Mouse (Mus musculus) cerebellum, adult (tissue): ENCODE measurements around the gene Six3.

ENCODE experiments used
- ATAC-seq: cut with Nextera tagmentation; 2 replicates; pipeline ENCODE4 v1.9.2; 2017; ENCODE audit warnings: mild to moderate bottlenecking, moderate library complexity, mixed read lengths; ENCODE audit not compliant: insufficient number of reproducible peaks, low FRiP score, low TSS enrichment

Six3 gene

DNA sequence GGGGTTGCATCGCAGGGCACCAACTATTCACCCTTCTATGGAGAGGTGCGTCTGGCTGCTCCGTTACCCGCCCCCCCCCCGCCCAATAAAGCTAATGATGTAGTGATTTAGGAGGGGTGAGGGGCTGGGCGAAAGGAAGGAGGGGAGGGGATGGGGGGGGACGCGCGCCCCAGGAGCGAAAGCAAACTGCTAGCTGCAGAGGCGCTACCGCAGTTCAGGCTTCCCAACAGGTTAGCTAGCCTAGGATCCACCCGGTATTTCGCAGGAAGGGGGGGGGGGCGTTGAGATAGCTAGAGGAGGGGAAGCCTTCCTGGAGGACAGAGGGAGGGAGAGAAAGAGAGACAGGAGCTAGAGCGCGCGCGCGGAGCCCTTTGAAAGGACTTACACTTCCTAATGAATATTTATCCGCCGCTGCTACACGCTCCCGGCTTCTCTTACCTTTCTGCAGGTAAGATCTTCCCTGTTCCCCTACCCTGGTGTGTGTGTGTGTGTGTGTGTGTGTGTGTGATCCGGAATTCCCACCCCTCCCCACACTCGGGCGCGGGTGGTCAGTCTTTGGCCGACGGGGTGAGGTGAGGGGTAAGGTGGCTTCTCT lies at the start of gene Six3:
Gene Six3 (plus strand): TSS at position 343 of the 595 bp plus-strand sequence.
- ATAC-seq = no peak

DNA sequence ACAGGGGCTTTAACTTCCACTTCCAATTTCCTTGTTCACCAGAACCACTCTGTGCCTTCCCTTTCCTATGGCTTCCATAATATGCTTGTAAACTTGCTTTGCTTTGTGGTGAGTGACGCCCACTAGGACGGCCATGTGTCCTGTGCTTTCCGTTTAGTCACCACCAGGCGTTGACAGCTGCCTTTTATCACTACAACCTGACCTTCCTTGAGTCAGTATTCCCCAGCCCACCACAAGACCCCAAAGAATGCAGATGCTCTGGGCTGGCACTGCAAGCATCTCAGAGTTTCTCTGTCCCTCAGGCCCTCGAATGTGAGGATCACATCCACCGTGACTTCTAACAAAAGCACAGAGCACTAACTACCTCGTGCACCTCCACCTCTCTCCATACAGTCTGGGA lies 49.3 kb upstream of the Six3 start:
- ATAC-seq = no peak

DNA sequence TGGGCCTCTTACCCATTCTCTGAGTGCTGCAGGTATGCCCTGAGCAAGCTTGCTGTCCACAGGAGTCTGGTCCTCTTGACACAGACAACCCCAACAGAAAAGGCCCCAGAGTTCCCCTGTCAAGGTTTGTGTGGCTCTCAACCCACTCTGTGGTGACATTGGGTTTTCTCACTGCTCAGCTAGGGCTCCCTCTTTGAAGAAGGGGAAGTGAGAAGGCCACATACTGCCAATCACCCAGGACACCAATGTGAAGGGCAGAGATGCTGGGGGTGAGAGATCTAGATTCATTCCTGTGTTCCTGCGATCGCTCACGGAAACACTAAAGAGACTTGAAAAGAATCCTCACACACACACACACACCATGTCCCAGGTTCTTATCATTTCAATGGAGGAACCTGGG lies 39.4 kb upstream of the Six3 start:
- ATAC-seq = no peak

DNA sequence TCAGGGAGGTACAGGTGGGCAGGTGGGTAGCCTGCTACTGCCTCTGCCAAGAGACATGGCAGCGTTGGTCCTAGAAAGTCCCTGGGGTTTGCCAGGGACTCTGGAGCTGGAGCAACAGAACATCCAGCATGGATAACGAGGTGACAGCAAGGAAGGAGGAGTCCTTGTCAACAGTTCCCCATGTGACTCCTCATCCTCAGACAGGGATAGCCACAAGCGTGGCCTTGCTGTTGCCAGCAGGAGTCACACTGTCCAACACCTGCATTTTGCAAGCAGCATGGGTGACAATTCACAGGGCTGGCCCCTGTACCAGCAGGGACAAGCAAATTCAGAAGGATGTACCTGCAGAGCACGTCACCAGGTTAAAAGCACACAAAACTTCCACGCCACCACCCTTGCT lies 35.1 kb upstream of the Six3 start:
- ATAC-seq = no peak

DNA sequence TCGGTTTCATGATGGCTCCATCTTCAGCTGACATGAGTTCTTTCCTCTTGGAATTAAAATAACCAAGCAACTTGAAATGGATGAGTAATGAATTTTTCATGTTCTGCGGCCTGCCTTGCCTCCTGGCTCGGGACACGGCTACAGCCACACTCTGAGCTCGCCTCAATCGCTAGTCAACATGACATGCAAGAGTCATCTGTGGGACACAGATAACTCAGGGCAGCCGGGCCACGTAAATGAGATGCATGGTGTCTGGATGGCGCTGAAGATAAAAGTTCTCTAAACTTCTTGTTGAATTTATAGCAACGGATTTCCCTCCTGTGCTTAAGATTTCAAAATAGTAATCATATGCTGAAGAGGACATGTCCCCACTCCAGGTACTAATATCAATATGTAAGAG lies 34.1 kb upstream of the Six3 start:
- ATAC-seq = no peak

DNA sequence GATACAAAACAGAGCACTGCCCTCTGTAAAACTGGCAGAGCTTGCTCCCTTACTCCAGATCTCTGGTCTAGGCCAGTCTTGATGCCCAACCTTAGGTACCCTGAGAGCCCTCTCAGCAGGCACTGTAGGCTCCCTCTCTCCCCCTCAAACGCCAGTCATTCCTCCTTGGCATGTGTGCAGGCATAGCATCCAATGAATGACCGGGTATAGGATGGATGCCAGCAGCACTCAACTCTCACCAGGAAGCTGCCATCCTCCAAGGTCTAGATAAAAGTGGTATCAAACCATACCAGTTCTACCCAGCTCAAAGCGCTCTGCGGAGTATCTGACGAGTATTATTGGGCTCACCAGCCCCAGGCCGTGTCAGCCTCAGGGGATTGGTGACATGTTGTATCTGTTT lies 33.2 kb upstream of the Six3 start:
- ATAC-seq = no peak

DNA sequence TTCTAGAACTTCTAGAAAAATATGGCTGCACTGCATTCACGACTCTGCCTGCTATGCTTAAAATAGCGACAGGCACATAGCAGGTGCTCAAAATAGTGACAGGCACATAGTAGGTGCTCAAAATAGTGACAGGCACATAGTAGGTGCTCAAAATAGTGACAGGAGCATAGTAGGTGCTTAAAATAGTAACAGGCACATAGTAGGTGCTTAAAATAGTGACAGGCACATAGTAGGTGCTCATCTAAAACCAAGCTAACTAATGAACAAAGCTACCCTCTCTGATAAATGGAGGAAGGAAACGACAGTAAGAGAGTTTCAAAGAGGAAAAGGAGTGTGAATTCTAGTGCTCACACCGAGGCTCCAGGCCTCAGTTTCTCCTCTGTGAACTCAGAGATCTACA lies 29.2 kb upstream of the Six3 start:
- no peak for ATAC-seq

DNA sequence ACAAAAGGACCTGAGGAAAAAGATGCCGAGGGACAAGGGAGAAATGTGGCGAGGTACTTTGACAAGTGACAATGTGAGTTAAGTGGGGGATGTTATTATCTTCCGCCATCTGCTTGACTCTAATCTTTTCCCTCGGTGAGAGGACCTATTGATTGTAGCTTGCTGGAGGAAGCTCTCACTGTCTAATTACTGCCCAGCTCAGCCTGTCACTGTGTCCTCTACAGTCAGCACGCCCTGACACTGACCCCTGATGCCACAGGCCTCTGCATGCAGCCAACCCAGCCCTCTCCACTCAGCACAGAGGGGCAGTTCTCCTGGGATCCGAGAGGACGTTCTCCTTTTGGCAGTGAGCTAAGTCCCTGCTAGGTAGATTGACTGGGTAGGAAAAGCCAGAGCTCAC lies 28.8 kb upstream of the Six3 start:
- no peak for ATAC-seq

DNA sequence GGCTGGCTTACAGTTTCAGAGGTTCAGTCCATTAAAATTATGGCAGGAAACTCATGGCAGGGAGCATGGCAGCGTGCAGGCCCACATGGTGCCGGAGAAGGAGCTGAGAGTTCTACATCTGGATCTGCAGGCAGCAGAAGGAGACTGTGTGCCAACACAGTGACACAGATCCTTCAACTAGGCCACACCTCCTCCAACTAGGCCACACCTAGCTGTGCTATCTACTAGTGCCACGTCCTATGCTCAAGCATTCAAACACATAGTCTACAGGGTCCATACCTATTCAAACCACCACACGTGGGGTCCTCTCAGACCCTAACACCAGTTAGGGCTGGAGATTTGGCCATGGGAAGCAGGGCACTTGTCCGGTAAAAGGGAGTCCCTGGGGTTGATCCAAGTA lies 27.6 kb upstream of the Six3 start:
- no peak for ATAC-seq

DNA sequence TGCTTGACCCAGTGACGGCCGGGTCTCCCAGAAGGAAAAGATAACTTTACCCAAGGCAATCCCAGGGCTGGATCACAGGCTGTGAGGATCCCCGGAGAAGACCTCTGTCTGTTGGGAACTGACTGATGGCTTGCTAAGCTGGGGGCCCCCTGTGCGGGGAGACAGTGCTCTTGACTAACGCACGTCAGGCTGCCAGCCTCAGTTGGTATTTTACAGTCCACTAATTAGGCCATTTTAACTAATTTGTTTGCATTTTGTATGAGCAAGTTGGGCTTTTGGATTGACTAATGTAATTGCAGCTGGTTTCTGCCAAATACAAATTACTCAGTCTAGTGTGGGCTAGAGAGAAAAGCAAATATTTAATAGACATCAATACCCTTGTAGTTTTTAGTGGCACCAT lies 21.4 kb upstream of the Six3 start:
- ATAC-seq = no peak

DNA sequence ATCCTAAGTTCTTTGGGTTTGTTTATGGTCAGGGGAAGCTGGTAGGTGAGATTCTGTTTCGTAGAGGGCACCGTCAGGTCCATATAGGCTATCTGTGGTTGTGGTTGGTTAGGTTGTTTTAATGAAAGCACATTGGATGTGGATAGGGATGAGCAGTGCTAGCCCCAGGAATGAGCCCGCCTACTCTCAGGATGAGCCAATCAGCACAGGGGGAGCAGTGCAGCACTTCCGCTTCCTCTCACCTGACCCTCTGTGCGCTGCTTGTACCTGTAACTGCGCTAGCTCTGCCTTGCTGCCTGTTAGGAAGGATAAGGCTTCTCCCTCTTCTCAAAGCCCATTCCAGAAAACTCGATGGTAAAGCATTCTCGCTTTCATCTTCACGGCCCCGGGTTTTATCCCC lies 17.6 kb upstream of the Six3 start:
- ATAC-seq = no peak

DNA sequence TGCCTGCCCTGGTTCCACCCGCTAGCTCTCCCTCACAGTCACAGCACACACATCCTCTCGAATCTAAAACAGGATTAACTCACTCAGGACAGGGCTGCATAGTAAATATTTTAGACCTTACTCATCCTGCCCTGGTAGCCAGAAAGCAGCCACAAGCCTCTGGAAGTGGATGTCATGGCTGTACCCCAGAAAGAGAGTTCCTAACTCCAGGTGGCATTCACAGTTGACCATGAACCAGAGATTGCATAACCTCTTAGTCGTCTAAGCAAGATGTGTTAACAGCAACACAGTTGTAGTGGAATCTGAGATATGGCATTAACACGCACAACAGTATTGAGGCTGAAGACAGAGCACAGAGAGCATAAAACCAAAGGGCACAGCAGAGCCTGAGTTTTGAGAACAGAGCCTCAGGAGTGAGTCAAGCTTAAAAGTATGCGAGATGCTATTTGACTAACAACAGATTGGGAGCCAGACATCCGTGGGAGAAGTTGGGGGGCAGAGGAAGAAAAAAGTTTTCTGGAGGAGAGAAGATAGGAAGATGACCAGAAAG lies 17.0 kb upstream of the Six3 start:
- ATAC-seq = no peak

DNA sequence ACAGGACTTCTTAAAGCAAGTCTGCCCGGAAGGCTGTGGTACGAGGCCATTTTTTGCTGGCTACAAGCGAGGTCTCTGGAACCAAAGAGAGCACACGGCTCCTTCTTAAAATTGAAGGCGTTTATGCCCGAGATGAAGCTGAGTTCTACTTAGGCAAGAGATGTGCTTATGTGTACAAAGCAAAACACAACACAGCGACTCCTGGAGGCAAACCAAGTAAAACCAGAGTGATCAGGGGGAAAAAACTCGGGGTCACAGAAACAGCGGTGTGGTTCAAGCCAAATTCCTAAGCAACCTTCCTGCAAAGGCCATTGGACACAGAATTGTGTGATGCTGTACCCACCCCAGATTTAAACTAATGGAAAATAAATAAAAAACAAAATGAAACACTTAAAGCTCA lies 13.9 kb upstream of the Six3 start:
- ATAC-seq = no peak

DNA sequence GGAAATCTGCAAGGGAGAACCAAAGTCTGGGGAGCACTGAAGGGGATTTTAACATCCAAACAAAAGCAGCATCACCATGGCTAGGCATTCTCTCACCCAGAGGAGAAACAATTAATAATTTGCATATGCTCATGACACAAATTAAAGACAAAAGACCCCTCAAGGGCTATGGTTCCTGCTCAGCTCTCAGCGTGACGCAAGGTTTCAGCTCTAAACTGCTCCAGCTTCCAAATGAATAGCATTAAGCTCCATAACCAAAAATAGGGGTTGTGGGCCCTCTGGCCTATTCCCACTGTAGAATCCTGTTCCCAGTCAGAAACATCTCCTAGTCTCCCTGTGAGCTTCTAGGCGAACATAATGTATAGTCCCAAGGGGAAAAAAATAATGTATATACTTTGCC lies 6.9 kb upstream of the Six3 start:
- no peak for ATAC-seq

DNA sequence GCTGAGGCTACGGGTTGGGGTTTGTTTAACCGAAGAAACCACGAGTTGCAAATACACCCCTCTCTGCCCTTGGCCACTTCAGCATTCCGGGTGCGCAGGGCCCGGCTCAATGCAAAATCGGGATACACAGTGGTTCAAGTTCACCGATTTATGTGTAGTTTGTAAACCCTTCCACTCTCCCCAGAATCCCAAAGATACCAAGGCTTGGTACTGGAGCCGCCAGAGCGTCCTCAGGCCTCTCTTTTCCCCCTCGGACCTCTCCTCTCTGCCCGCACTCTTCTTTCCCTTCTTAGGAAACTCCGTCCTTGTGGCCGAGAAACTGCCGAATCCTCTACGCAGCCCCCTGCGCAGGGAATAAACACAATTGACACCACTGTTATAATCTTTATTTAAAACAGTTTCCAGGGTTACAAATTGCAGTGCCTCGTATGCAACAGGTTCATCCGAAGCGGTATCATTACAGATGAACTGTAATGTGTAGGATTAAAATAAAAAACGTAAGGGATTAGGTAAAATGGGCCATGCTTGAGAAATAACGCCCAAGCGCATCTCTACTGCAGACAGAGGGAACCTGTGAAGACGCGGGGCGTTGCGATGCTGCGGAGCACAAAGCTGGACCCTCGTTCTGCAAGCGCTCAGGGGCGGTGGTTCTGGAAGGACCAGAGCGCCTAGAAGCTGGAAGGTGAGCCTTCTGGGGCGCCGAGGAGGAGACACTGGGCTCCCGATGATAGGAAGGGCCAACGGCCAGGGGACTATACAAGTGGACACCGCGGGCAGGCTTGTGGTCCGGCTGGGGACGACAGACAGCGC lies 5.6 kb upstream of the Six3 start:
- no peak for ATAC-seq

DNA sequence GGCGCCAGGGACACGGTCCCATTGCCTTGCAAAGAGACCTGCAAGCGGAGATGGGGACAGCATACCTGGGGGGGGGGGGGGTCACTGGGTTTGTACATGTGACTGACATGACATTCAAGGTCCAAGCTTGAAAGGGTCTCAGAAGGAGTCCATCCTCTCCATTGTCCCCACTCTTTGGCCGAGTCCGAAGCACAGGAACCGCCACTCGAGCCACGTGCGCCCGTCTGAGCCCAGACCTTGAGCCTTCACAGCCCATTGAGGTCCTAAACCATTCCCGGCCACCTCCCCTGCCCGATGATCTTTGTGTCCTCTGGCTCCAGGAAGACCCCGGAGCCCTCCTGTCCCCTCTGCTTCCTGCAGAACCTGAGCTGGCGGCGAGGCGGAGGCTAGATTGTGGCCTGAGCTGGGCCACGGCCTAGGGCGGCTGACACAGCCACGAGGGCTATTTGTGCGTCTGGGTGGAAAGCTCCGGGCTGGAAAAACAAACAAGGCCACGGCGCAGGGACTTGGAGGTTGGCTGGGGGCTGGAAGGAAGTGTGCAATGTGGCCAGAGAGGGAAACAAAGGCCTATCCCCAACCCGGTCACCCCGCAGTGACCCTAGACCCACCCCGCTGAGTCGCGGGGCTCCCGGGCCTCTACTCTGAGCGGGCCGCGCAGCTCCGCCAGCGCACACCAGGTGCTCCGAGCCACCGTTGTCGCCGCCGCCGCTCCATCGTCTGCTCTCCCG lies 4.9 kb upstream of the Six3 start:
- ATAC-seq = no peak

DNA sequence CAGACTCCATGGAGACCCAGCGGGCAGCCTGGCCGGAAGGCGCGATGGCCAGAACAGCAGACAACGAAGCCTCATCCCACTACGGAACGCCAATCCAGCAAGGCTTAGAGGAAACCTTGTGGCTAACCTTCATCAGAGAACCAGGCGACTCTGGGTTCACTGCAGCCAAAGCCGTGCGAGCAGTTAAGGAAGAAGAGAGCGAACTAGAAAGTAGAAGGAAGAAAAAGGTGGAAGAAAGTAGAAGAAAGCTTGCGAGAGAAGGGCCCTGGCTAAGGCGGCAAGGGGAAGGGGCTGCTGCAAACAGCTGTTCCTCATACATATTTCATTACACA lies 4.3 kb upstream of the Six3 start:
- ATAC-seq = no peak

DNA sequence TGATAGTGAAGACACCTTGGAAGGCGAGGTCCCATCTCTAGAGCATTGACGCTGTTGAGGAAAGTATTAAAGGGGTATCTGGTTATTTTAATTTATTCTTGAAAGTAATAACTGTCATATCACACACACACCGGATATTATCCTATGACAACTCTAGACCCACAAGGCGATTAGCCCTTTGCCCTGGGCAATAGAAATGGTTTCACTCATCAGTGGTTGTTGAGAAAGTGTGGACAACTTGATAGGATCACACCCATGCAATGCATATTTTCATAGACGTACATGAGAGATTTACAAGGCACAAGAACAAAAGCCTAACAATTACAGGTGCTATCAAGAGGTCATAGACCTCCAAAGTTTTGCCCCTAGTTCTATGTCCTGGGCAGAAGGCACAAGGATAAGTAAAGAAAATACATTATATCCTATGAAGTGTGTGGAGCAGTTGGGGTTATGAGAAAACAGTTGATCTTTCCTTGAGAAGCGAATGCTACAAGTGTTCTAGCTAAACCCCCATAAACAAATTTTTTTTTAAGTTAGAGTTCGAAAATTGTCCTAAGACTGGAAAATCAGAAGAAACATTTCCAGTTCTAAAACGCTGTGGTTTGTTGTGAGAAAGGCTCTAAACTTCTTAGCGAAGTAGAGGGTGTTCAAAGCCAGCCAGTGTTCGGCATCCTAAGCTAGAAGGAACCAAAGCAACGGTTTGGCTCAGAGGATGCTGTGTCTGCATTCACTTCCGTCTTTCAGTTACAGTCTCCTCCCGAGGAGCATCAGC lies 3.6 kb upstream of the Six3 start:
- no peak for ATAC-seq

DNA sequence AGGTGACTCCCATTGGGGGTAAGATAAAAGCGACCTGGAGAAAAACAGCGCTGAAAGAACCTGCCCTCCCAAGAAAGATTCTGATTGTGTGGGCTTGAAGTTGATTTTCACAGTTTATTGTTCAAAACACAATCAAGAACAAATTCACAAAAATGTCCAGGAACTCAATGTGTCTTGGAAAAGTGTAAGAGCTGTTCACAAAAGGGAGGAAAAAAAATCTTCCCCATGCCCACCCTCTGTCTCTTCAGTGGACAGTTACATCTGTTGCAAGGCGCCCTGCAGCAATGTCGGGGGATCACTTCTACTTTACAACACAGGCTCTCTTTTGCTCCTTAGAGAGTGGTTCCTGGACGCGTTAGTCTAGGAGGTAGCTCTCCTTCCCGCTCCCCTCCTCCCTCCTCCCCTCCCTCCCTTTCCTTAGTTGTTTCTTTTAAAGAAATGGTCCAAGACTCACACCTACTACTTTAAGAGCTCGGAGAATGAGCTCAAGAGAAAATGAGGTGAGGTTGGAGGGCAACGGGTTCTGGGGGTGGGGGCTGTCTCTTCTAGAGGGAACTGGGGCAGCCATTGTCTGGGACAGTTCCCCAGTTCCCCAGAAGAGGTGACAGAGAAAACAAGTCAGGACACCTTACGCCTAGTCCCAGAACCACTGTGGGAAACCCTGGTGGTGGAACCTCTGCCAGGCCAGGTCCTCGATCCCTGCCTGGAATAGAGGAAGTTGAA lies 2.9 kb upstream of the Six3 start:
- no peak for ATAC-seq
